Mouse (Mus musculus): ENCODE results near the gene Ano4.

Gene Ano4

DNA sequence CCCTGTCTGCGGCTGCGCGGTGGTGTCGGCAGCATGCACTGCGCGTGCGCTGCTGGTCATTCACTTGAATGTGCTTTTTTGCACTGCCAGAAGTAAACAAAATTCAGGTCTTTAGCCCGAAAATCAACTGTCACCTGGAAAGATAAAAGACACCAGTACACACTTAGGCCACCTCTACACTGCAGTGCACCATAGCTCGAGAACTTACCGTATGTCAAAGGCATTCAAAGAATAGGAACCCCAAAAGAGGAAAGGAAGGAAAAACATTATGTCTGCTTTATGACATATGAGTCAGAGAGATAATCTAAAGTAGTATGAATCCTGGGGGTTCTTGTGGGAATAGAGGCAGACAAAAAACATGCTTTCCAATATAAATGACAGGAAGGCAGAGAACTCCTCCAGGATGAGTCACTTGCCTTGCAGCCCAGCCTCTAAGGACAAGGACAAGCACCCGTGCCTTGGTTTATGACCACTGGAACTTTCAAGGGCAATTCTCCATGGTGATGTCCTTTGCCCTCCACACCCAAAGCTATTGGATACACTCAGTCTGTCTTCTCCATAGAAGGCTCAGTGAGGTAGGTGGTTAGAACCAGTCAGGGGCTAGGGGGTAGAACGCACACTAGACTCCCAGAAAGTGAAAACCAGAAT is 394.8 kb downstream of the Ano4 start:
- DNase-seq (ENCODE audit: low read depth, low spot score): no peak

Measured in A20 (cell line).